Mouse (Mus musculus) kidney, postnatal 0 days (tissue): ENCODE measurements around the gene Tnfsf12. TPM values are rescaled to one million over a fixed set of nuclear protein-coding genes. Genes with fewer than 3 reads are reported as not detected.
A peak's percentile ranks its signal among the peaks of the same experiment; 100 is the strongest.

Experiments
- ATAC-seq: fragments of 200-750 bp; cut with Nextera tagmentation; replicated peaks from 2 replicates; pipeline ENCODE4 v1.8.0; 2017; ENCODE audit warnings: low read depth, moderate number of reproducible peaks, moderate TSS enrichment, moderate library complexity; ENCODE audit not compliant: low FRiP score
- DNase-seq: peaks from one replicate; pipeline ENCODE4 v3.0.0-alpha.2; 2016; ENCODE audit warnings: low spot score
- H3K27ac ChIP-seq: fragments of 300-500 bp; sonication (generic); 2 replicates; pipeline ENCODE4 v1.5.1; 2014; ENCODE audit warnings: mild to moderate bottlenecking
- H3K27me3 ChIP-seq: fragments of 300-500 bp; sonication (generic); 2 replicates; pipeline ENCODE4 v1.6.1; 2014; ENCODE audit warnings: low read length, mixed read lengths; ENCODE audit not compliant: insufficient read depth
- H3K36me3 ChIP-seq: fragments of 300-500 bp; sonication (generic); 2 replicates; pipeline ENCODE4 v1.6.1; 2014; ENCODE audit warnings: low read length, mixed read lengths; ENCODE audit not compliant: insufficient read depth
- H3K4me1 ChIP-seq: fragments of 300-500 bp; sonication (generic); replicated peaks from 2 replicates; pipeline ENCODE4 v1.6.1; 2014; ENCODE audit warnings: antibody characterized with exemption, low read length, mixed read lengths; ENCODE audit not compliant: insufficient read depth
- H3K4me2 ChIP-seq: fragments of 300-500 bp; sonication (generic); 2 replicates; pipeline ENCODE4 v1.6.1; 2014; ENCODE audit warnings: mild to moderate bottlenecking, low read length, moderate library complexity, mixed read lengths
- H3K4me3 ChIP-seq: fragments of 300-500 bp; sonication (generic); replicated peaks from 2 replicates; pipeline ENCODE4 v1.5.1; 2014; ENCODE audit warnings: low read depth, low read length
- H3K9ac ChIP-seq: fragments of 300-500 bp; sonication (generic); 2 replicates; pipeline ENCODE4 v1.6.1; 2014; ENCODE audit warnings: low read depth, low read length
- H3K9me3 ChIP-seq: fragments of 300-500 bp; sonication (generic); replicated peaks from 2 replicates; pipeline ENCODE4 v1.6.1; 2016; ENCODE audit warnings: low read length, inconsistent platforms, mixed read lengths
- CTCF ChIP-seq: IDR thresholded peaks from 2 replicates; pipeline ENCODE4 v1.5.1; 2016; ENCODE audit warnings: antibody characterized with exemption, low read depth, mild to moderate bottlenecking, moderate library complexity
- WGBS: fragments of 180-500 bp; shearing (Covaris S2); extraction: QIAGEN DNeasy Blood & Tissue Kit; methylation state at CpG from one replicate; pipeline ENCODE4 v1.1.7; 2014; 5-methylcytosine and 5-hydroxymethylcytosine counted together
- polyA plus RNA-seq: library from polyadenylated mRNA; unstranded; fragments of >200 nt; fragmentation: Nextera tagmentation; extraction: Ambion mirVana; gene quantifications from 2 replicates; pipeline ENCODE4 v1.2.1, GENCODE M21; 2015

The Tnfsf12 gene
- polyA plus RNA-seq, 1 experiment from 2014 or later, result 15.8 TPM

- ATAC-seq (no peak), DNase-seq (no peak)
- no peak overlapping the region for H3K4me2 ChIP-seq
- no peak; the same call in 1 of the 2 replicates for TF ChIP-seq CTCF
- H3K9me3 ChIP-seq, result no peaks in the 10 kb centered on the region
- peaks cover 31% of the 10 kb centered on the region for H3K36me3 ChIP-seq
- 82% methylated on average over 15 of the region's 15 CpGs for WGBS
- H3K4me3 ChIP-seq, result no peak overlapping the region
- no peaks in the 10 kb centered on the region for H3K27me3 ChIP-seq
- H3K27ac ChIP-seq, result no peak overlapping the region
- H3K9ac ChIP-seq, result no peak overlapping the region
- peaks cover 3% of the 10 kb centered on the region; the same call in 1 of the 2 replicates for H3K4me1 ChIP-seq
Measured at GRCm38 (mm10) chr11:69657462-69657881, 38.2 kb downstream of the Tnfsf12 start.

- peaks cover 3% of the 10 kb centered on the region; the same call in 1 of the 2 replicates for H3K4me1 ChIP-seq
- no peak for ATAC-seq
- no peaks in the 10 kb centered on the region for H3K27me3 ChIP-seq
- WGBS, result 79% methylated on average over 10 of the region's 10 CpGs
- DNase-seq, result peak; percentile 83
- no peak overlapping the region for H3K4me3 ChIP-seq
- H3K36me3 ChIP-seq, result peaks cover 37% of the 10 kb centered on the region
- peak; percentile 88 for TF ChIP-seq CTCF
- H3K9me3 ChIP-seq, result no peaks in the 10 kb centered on the region
- no peak overlapping the region for H3K4me2 ChIP-seq
- H3K27ac ChIP-seq, result peak overlapping the region; percentile 8; the same call in 1 of the 2 replicates
- no peak overlapping the region for H3K9ac ChIP-seq
Measured at GRCm38 (mm10) chr11:69656617-69657461, 38.8 kb downstream of the Tnfsf12 start.

- Histone ChIP-seq H3K9me3 (no peaks in the 10 kb centered on the region), H3K4me3 (no peak overlapping the region), H3K4me2 (no peak overlapping the region), H3K36me3 (peaks cover 43% of the 10 kb centered on the region), H3K27ac (no peak overlapping the region), H3K9ac (0 out of 2 replicates have a peak overlapping the region, but pooled peaks have one; percentile 13), H3K27me3 (no peaks in the 10 kb centered on the region), H3K4me1 (no peaks in the 10 kb centered on the region)
- ATAC-seq (no peak), DNase-seq (no peak)
- no peak for TF ChIP-seq CTCF
- WGBS, result 74% methylated on average over 5 of the region's 5 CpGs
Measured at GRCm38 (mm10) chr11:69656065-69656455, 39.6 kb downstream of the Tnfsf12 start.

- Histone ChIP-seq H3K4me3 (no peak within 1 kb of the TSS), H3K36me3 (peaks cover 49% of the 10 kb centered on the region), H3K27me3 (no peaks in the 10 kb centered on the region), H3K4me2 (peak within 1 kb of the TSS; percentile 37; the same call in 1 of the 2 replicates), H3K4me1 (no peaks in the 10 kb centered on the region), H3K27ac (peak within 1 kb of the TSS; percentile 27; the same call in 1 of the 2 replicates), H3K9ac (0 out of 2 replicates have a peak within 1 kb of the TSS, but pooled peaks have one; percentile 13), H3K9me3 (no peaks in the 10 kb centered on the region)
- peak; percentile 91 for DNase-seq
- 20% methylated on average over 34 of the region's 34 CpGs for WGBS
- peak; percentile 46 for ATAC-seq
- TF ChIP-seq CTCF, result peak; percentile 83
Measured at GRCm38 (mm10) chr11:69655264-69656064, 40.2 kb downstream of the Tnfsf12 start, which contains the start of gene Sox15. Sox15 (plus strand) TSS chr11:69655314.

- no peak overlapping the region for H3K4me2 ChIP-seq
- WGBS, result 34% methylated on average over 9 of the region's 9 CpGs
- no peak overlapping the region for H3K4me3 ChIP-seq
- ATAC-seq (no peak), DNase-seq (no peak)
- no peak overlapping the region for H3K9ac ChIP-seq
- H3K27ac ChIP-seq, result peak overlapping the region; percentile 27; the same call in 1 of the 2 replicates
- H3K36me3 ChIP-seq, result peaks cover 56% of the 10 kb centered on the region
- no peaks in the 10 kb centered on the region for H3K9me3 ChIP-seq
- H3K27me3 ChIP-seq, result no peaks in the 10 kb centered on the region
- TF ChIP-seq CTCF, result no peak
- H3K4me1 ChIP-seq, result no peaks in the 10 kb centered on the region
Measured at GRCm38 (mm10) chr11:69654760-69655159, 40.9 kb downstream of the Tnfsf12 start.

- WGBS, result 72% methylated on average over 5 of the region's 5 CpGs
- ATAC-seq, result no peak
- H3K9ac ChIP-seq, result no peak overlapping the region
- H3K4me3 ChIP-seq, result no peak overlapping the region
- H3K27ac ChIP-seq, result no peak overlapping the region
- H3K27me3 ChIP-seq, result no peaks in the 10 kb centered on the region
- TF ChIP-seq CTCF, result no peak
- DNase-seq, result no peak
- no peaks in the 10 kb centered on the region for H3K4me1 ChIP-seq
- no peak overlapping the region for H3K4me2 ChIP-seq
- peaks cover 61% of the 10 kb centered on the region for H3K36me3 ChIP-seq
- no peaks in the 10 kb centered on the region for H3K9me3 ChIP-seq
Measured at GRCm38 (mm10) chr11:69653399-69653798, 42.2 kb downstream of the Tnfsf12 start.
